27 mouse cellular contexts compared by ENCODE assay signal in the genomic region with DNA sequence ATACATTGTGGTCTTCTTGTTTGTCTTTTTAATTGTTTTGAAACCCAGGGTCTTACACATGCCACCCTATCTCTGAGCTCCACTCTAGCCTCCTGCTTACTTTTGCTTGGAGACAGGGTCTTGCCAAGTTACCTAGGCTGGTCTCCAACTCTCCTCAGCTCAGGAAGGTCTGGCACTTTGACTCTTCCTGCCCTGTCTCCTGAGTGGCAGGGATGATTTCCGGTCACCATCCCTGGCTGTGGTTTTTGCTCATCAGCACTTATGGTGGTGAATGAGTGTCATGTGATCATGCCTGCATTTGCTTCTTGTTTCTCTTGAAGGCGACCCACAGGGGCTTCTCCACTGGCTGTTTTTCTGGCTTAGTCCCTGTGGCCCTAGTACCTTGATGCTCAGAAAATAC.
"Had no signal": no experiment of that assay in that cellular context is flagged by ENCODE, and none has a peak within 500 bp of the region (broad histone marks: within the 10 kb centered on the region; RNA-seq: fewer than 3 reads in every experiment).

No protein-coding gene starts in this region.

- DNase-seq: left cerebral cortex, postnatal 4 days; liver; liver, embryonic 13.5 days; liver, postnatal 0 days; lung, adult 18-20 months; lung, adult 2 months; lung, embryonic 14.5 days; lung, postnatal 10 days; lung, postnatal 14 days; lung, postnatal 36 days; lung, postnatal 4 days; midbrain, embryonic 14.5 days had no signal

- H3K4me3 ChIP-seq: limb, embryonic 10.5 days; limb, embryonic 12.5 days; limb, embryonic 13.5 days; limb, embryonic 15.5 days; liver, embryonic 12.5 days; liver, embryonic 13.5 days; liver, embryonic 15.5 days; lung, embryonic 15.5 days; midbrain, embryonic 10.5 days; midbrain, embryonic 12.5 days; midbrain, embryonic 13.5 days; midbrain, embryonic 15.5 days; myocyte; neural tube, embryonic 12.5 days had no signal

- H3K36me3 ChIP-seq: limb, embryonic 10.5 days; limb, embryonic 13.5 days; midbrain, embryonic 12.5 days; midbrain, embryonic 13.5 days; midbrain, embryonic 15.5 days; neural tube, embryonic 12.5 days had no signal

- H3K4me1 ChIP-seq: limb, embryonic 12.5 days; midbrain, embryonic 12.5 days had no signal

- H3K27me3 ChIP-seq: limb, embryonic 12.5 days; limb, embryonic 13.5 days; limb, embryonic 15.5 days; liver, embryonic 13.5 days; liver, embryonic 15.5 days; lung, embryonic 15.5 days; megakaryocyte, embryonic 14.5 days; midbrain, embryonic 13.5 days; midbrain, embryonic 15.5 days; neural tube, embryonic 12.5 days had no signal

- H3K27ac ChIP-seq: limb, embryonic 10.5 days; limb, embryonic 12.5 days; limb, embryonic 13.5 days; limb, embryonic 15.5 days; liver, embryonic 12.5 days; liver, embryonic 13.5 days; liver, embryonic 14.5 days; liver, embryonic 15.5 days; lung, embryonic 15.5 days; midbrain, embryonic 10.5 days; midbrain, embryonic 12.5 days; midbrain, embryonic 13.5 days; midbrain, embryonic 15.5 days; neural tube, embryonic 12.5 days had no signal
